Mouse (Mus musculus) spleen, embryonic (tissue): ENCODE results near the gene Rai1.

ENCODE experiments used
- CTCF ChIA-PET: fragments of 350-600 bp; sonication (Branson Sonifier 250); formaldehyde crosslinking; loops from one replicate; lab custom pipeline; 2022; lab: Charles Lee

The Rai1 gene

DNA sequence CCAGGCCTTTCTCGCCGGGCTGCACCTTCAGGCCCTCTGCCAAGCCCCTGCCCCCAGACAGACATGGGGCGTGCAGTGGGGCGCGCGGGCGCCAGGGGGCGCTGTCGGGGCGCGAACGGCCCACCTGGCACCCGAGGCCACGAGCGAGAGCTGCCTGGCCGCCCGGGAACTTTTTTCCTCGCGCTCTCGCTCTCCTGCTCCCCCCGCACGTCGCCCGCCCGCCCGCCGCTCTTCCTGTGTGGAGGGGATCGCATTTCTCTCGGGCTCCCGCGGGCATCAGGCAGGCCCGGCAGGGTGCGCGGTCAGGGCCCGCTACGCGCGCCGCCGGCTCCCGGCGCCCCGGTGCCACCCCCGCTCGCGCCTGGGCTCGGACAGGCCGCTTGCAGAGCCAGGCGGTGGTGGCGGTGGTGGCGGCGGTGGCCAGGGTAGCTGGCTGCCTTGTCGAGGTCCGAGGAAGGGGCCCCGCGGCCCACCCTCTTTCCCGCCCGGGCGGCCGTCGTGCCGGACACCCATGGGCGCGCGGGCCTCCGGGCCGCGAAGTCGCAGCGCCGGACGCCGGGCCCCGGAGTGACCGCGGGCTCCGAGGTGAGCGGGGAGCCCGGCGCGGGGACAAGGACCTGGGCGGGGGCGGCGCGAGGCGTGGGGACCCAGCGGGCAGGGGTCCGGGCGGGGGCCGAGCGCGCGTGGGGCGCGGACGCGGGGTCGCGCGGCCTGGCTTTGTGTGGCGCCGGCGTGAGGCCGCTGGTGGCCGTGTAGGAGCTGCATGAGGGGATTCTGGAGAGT, at the start of gene Rai1:
Gene Rai1 (plus strand): TSS at position 204 of the 783 bp plus-strand sequence.
- CTCF ChIA-PET: interaction anchor here (1.0 to 1.9 kb wide), 2 partner anchors 9 to 10 kb away, joined by 4 to 5 read pairs; no protein-coding TSS in a partner anchor

DNA sequence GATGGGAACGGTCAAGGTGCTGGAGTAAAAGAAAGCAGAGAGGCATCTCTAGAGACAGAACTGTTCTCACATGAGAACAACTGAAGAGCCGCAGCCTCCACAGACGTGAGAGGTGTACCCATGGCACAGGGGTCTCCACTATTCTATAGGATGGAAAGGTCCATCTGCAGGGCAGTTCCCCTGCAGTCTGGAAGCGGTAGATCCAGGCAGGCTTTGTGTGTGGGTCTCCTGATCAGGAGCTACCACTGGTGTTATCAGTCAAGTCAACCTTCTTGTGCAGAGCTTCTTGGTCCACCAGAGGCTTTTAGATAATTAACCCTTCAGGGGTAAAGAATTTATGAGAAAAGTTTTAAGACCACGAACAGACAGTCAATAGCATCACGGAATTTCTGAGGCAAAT, 48.3 kb upstream of the Rai1 start:
- CTCF ChIA-PET: no interaction called here

DNA sequence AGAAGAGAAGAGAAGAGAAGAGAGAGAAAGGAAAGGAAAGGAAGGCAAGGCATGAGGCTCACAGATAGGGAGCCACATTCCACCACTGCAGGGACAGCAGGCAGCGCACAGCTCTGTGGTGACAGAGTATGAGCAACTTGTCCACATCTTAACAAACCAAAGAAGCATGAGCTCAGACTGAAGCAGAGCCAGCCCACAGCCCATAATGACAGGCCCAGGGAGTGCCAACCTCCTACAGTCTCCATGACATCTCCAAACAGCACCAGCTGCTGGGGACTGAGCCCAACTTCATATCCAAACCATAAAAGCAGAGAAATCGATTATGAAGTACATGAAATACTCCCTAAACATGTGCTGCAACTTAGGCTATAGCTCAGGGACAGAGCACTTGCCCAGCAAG, 46.8 kb upstream of the Rai1 start:
- CTCF ChIA-PET: no interaction called here

DNA sequence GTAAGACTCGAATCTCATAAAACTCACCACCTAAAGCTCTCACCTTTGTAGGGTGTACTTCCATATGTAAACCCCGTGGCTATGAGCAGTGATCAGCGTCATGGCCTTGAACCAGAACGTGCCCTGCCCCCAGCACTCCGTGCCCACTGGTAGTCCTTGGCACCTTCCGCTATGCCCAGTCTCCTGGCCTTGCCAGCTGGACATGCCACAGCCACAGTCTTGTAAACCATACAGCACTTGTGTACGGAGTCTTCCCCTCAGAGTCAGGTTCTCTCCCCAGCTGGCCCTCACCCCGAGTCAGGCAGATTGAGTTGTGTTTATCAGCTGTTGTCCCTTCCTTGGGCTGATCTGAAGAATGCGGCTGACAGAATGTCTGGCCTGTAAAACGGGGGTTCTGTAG, 46.4 kb upstream of the Rai1 start:
- CTCF ChIA-PET: no interaction called here

DNA sequence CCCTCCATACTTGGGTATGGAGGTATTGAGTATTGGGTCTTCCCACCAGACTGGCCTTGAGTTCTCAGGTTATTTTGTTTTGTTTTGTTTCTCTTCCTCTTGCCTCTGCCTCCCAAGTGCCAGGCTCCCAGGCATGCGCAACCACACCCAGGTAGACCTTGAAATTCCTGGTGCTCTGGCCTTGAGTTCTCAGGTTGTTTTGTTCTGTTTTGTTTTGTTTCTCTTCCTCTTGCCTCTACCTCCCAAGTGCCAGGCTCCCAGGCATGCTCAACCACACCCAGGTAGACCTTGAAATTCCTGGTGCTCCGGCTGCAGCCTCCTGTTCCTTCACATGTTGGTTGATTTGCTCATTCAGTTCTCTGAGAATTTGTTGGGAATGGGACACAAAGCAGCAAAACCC, 44.8 kb upstream of the Rai1 start:
- CTCF ChIA-PET: no interaction called here

DNA sequence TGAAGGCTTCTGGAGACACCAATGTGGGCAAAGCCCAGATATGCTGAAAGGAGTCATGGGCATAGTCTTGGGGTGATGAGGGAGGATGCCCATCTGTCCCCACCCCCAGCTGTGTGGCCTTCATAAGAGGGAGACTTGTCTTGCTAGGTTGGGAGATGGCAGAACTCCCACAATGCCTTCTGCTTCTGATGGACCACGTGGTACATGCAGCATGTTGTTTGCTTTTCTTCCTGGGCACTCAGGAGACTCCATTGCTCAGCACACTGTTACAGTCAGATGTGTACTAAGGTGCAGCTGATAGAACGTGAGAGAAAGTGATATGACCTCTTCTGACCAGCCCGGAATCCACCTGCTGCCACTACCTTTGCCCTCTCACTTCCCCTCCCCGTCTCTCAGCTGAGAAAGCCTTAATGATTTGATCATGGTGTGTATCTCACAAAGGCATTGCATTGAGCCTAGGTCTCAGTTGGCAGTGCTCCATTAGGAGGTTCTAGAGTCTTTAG, 43.3 kb upstream of the Rai1 start:
- CTCF ChIA-PET: no interaction called here

DNA sequence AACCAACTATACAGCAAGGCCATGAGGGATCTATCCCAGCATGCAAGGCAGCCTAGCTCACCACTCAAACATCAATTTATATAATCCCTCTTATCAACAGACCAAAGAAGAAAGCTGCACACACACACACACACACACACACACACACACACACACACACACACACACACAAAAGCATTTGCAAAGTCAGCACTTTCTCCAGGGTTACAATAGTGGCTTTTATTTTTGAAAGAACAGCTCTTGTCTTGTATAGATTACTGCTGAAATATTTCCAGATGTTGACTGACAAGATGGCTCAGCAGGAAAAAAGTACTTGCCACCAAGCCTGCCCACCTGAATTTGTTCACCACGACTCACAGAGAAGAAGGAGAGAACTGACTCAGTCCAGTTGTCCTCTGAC, 39.5 kb upstream of the Rai1 start:
- CTCF ChIA-PET: no interaction called here

DNA sequence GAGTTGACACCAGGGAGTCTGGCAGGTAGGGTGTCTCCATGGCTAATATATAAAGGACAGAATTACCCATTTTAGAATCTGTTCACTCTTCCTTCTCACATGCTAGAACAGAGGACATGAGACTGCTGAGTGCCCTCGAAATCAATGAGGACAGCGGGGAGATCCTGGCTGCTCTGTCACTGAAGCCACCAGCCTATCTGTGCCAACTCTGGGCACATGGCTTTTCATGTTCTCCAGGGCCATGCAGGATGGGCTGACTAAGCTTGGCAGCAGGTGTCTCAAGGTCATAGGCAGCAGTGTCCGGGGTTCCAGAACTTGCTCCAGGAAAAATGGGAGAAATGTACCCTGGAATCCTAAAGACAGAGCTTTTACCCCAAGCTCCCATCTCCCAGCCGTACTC, 37.2 kb upstream of the Rai1 start:
- CTCF ChIA-PET: no interaction called here

DNA sequence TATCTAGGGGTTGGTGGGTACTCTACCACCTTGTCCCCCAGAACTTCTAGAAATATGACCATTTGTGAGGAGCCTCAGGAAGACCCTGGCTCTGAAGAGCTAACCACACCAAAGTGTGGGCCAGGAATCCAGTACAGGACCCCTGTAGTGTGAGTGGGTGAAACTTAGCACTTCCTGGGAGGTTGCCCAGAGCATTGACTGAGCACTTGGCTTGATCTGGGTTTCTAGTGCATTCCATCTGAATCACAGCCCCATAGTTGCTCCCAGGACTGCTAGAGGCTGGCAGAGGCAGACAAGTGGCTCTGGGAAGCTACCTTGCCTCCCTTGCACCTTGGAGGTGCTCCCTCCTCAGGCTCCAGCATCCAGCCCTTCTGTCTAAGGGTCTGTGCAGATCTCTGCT, 36.2 kb upstream of the Rai1 start:
- CTCF ChIA-PET: interaction anchor here (0.6 kb wide), 1 partner anchor 42 kb away, joined by 3 read pairs; no protein-coding TSS in a partner anchor

DNA sequence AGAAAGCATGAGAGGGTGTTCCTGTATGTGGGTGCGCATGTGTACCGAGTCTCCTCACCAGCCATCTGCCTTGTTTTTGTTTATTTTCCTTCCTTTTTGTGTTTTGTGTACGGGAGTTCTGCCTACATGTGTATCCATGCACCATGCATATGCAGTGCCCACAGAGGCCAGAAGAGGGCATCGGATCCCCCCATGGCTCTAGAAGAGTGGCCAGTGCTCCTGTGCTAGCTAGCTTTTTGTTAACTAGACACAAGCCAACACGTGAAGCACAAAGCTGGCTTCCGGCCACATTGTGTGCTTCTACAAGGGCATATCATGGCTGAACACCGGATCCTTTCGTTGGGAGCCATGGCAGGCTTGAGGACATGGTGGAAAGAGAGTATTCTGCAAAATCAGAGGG, 34.2 kb upstream of the Rai1 start:
- CTCF ChIA-PET: no interaction called here

DNA sequence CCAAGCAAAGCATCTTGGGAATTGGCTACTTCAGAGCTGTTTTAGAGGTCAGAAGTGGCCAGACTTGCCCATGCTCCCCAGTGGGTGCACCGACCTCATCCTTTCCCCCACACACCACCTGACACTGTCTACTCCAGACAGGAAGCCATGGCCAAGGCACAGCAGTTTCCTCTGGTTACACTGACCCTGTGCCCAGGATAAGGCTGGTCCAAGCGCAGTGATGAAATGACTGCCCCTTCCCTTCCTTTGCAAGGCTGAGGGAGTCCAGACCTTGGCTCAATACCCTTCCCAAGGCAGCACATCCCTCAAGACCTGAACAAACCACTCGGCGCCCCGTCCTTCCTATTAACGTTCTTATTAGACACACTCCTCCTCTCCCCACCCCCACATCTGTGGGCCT, 33.6 kb upstream of the Rai1 start:
- CTCF ChIA-PET: no interaction called here

DNA sequence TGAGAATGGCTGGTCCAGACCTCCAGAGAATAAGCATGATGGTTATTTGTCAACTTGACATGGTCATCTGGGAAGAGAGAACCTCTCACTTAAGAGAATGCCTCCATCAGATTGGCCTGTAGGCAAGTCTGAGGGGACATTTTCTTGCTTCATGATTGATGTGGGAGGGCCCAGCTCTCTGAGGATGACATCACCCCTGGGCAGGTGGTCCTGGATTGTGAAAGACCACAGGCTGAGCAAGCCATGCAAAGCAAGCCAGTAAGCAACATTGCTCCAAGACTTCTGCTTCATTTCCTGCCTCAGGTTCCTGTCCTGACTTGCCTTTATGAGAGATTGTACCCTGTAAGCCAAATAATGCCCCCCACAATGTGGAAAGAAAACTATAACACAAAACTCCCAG, 31.7 kb upstream of the Rai1 start:
- CTCF ChIA-PET: no interaction called here

DNA sequence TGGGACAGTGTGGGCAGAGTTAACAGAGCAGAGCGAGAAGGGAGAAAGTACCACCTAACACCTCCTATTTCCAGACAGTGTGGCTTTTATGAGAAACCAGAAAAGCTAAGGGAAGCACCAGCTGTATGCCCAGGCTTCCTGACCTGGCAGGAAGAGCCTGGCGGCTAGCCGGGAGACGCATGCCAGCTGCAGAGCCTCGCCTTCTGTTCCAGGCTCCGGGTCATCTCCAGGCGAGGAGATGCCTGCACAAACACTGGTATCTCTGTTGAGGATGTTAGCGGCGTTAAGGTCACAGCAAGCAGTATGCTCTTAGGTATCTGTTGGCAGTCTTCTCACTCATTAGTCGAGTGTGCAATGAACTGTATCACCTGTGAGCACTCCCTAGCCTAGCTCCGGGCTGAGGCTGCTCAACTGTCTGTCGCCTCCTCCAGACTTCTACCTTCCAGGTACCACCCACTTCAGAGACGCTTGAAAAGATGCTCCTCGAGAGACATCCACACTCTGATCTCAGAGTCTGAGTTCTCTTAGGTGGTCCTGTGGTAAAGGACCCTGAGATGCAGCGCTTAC, 30.8 kb upstream of the Rai1 start:
- CTCF ChIA-PET: no interaction called here

DNA sequence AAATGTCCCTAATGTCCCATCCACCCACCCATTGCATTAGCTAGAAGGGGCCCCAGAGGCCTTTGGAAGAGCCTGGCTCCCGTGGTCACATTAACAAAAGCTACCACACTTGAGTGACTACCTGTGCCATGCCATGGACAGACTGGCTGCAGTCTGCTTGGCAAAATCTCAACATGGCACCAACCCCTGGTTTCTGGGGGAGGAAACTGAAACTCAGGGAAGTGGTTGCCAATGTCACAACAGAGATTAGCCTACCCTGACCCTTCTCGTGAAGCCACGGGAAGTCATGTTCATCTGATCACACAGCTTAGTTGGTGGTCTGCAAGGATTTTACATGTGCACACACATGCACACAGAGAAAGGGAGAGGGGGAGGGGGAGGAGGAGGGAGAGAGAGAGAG, 28.6 kb upstream of the Rai1 start:
- CTCF ChIA-PET: interaction anchor here (0.6 to 0.9 kb wide), 3 partner anchors 26 to 609 kb away, joined by 3 to 6 read pairs (median 5); no protein-coding TSS in a partner anchor

DNA sequence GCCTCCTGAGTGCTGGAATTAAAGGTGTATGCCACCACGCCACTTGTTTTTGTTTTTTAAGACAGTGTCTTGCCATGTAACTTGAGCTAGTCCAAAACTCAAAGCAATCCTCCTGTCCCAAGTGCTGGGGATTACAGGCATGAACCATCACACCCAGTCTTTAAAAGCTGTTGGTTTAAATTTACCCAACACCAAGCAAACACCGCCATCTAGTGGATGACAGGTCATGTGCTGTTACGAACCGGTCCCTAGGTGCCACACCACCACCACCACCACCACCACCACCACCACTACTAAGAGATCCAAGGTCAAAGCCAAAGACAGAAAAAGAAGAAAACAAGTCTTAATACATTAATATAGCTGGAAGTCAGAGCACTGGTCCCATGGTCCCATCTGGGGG, 28.0 kb upstream of the Rai1 start:
- CTCF ChIA-PET: interaction anchor here (0.6 to 1.2 kb wide), 3 partner anchors 16 to 1289 kb away, joined by 3 to 8 read pairs (median 7); no protein-coding TSS in a partner anchor

DNA sequence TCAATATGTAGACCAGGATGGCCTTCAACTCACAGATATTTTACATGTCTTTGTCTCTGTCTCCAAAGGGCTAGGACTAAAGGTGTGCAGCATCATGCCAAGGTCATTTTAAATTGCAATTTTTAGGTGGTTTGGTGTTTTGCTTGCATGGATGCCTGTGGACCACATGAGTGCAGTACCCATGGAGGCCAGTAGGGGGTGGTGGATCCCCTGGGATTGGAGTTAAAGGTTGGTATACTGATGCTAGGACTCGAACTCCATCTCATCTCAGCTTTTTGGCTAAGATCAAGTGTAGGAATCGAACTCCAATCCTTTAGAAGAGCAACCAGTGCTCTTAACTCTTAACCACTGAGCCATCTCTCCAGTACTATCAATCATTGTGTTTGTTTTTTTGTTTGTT, 20.2 kb upstream of the Rai1 start:
- CTCF ChIA-PET: no interaction called here

DNA sequence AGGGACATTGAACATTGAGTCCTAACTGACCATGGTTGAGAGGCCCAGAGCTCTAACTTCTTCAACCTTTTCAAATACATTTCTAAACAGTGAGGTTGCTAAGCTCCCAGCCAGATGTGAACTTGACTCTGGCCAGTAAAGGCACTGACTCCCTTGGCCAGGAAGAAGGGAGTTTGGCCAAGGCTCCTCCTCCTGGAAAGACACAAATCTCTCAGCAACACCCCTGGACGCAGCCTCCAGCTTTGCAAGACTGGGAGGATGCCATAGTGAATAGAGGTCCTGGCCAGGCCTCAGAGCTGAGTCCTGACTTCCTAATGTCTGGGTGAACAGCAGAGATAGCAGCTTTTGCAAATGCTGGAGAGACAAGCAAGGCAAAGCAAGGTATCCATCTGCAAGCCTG, 18.1 kb upstream of the Rai1 start:
- CTCF ChIA-PET: no interaction called here

DNA sequence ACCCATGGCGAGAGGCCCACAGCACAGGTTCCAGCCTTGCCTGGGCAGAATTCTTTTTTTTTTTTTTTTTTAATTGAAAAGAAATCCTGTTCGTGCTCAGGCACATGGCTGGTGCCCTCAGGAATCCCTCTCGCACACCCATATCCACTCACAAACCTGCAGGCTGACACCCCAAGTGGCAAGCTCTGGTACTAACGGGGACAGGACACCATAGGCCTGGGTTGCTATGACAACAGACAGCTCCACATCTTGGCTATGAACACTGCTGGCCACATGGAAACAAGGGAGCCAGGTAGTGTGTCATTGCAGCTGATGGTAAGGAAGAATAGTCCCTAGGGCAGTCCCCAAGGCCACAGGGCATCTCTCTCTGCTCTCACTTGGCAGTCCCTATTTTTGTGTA, 15.9 kb upstream of the Rai1 start:
- CTCF ChIA-PET: interaction anchor here (0.7 kb wide), 1 partner anchor 92 kb away, joined by 3 read pairs; no protein-coding TSS in a partner anchor

DNA sequence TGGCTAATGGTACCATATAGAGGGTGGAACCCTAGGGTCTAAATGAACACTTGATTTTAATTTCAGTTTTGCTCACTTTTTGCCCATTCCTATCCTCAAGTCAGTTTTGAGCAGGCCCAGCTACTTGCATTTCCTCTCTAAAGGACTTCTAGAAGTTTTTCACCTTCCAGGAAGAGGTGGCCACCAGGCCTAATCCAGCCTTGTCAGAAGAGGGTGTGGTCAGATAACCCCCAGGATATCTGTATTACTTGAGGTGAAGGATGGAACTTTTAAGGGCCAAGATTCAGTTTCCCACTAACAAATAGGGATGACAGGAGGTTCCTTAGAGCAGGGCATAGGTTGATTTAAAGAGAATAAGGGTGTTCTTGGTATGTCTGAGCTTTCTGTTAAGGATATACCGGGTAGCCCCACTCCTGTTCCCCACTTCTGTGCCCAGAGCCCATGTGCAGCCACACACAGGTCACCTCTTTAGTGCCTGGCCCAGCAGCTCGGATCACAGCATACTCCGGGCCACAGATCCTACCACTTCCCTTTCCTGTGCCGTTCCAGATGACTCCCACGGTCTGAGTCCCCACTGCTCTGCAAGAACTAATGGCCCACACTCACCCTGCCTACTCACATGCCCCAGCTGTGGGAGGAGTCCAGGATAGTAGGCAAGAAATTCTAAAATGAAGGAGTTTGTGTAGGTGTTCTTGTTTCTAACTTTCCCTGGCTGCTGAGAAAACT, 14.0 kb upstream of the Rai1 start:
- CTCF ChIA-PET: no interaction called here

DNA sequence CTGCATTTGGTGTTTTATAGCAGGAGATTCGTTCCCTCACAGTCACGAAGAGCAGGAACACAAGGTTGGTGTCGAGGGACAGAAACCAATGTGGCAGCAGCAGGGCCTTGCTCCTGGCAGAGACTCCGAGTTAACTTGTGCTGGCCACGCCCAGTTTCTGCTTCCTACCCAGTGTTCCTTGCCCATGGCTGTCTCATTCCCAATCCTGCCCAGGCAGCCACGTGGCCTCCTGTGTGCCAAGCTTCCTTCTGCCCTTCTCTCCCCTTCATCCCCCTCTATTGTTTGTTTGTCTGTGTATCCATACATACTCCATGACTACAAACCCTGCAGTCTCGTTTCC, 13.4 kb upstream of the Rai1 start:
- CTCF ChIA-PET: no interaction called here

DNA sequence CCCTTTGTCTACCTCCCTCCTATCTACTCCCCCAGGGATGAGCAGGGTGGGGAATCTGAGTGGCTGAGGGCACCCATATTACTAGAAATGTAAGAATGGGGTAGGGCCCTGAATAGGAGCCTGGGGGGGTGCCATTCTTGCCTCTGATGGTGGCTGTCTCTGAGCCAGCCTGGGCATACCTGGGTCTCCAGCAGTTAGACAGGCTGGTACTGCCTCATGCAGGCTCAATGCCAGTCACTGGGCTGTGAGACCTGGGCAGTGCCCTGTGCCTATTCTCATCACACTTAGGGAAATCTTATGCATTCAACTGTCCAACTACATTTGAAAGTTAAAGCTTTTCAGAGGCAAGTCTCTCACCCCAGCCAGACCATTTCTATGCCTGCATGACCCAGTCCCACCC, 11.6 kb upstream of the Rai1 start:
- CTCF ChIA-PET: interaction anchor here (1.3 kb wide), 1 partner anchor 16 kb away, joined by 8 read pairs; no protein-coding TSS in a partner anchor

DNA sequence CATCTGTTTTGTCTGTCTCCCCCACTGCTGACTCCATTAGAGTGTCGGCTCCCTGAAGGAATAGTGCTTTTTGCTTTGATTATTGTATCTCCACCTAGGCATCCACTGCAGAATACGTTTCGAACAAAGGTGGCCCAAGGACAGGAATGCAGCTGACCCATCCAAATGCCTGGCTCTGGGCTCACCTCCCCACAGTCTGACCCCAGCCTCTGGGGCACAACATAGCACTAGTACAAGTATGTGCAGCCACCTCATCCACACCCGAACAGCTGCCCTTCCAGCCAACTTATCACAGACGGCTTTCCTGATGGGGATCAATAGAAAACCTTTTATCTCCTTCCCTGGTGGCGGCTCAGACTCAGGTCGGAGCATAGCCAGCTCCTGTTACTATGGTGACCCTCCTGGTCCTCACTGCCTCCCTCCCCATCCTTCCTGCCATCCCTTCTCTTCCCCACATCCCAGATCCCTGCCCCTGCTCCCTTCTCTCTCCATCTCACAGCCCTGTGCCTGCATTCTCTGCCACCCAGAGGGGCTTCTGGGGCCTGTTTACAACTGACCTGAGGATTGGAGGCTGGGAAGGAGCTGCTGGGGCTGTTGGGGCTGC, 10.7 kb upstream of the Rai1 start:
- CTCF ChIA-PET: interaction anchor here (0.7 kb wide), 1 partner anchor 254 kb away, joined by 3 read pairs; no protein-coding TSS in a partner anchor
